Mouse (Mus musculus) MEL (cell line): ENCODE results near the gene Eomes. TPM values are rescaled to one million over a fixed set of nuclear protein-coding genes. Genes with fewer than 3 reads are reported as not detected.

Experiments
- DNase-seq: peaks from one replicate; pipeline ENCODE4 v3.0.0; 2011; ENCODE audit warnings: low read depth, low spot score
- H3K27ac ChIP-seq: 2 replicates; pipeline ENCODE4 v1.5.1; 2012; ENCODE audit warnings: low read depth, mild to moderate bottlenecking, control low read depth, low read length, moderate library complexity; ENCODE audit not compliant: control insufficient read depth
- H3K27me3 ChIP-seq, 2 experiments: fragments of 150-350 bp in 1 of 2; sonication (generic) in 1 of 2; 2 replicates each; pipeline ENCODE4 v1.6.1; 2012; ENCODE audit warnings: low read length in 2 of 2, mild to moderate bottlenecking in 2 of 2, improper control_type of control experiment in 1 of 2, moderate library complexity in 1 of 2; ENCODE audit not compliant: insufficient read depth in 2 of 2, control insufficient read depth in 1 of 2
- H3K36me3 ChIP-seq, 2 experiments: 2 replicates each; pipeline ENCODE4 v1.6.1; 2012 to 2014; ENCODE audit warnings: low read length in 2 of 2, improper control_type of control experiment in 1 of 2, inconsistent platforms in 1 of 2, mild to moderate bottlenecking in 1 of 2; ENCODE audit not compliant: insufficient read depth in 2 of 2, control insufficient read depth in 1 of 2
- H3K4me1 ChIP-seq, 2 experiments: fragments of 150-350 bp in 1 of 2; sonication (generic) in 1 of 2; 2 replicates each; pipeline ENCODE4 v1.6.1; 2012; ENCODE audit warnings: low read length in 2 of 2, improper control_type of control experiment in 1 of 2, mild to moderate bottlenecking in 1 of 2; ENCODE audit not compliant: insufficient read depth in 2 of 2, control insufficient read depth in 1 of 2
- H3K4me3 ChIP-seq, 2 experiments: fragments of 150-350 bp in 1 of 2; sonication (generic) in 1 of 2; 2 replicates each; pipeline ENCODE4 v1.5.1; 2012; ENCODE audit warnings: low read depth in 2 of 2, low read length in 2 of 2, mild to moderate bottlenecking in 2 of 2, moderate library complexity in 2 of 2, control low read depth in 1 of 2, improper control_type of control experiment in 1 of 2; ENCODE audit not compliant: control insufficient read depth in 1 of 2, insufficient read depth in 1 of 2
- H3K79me2 ChIP-seq: 2 replicates; pipeline ENCODE4 v1.6.1; 2012; ENCODE audit warnings: mild to moderate bottlenecking, low read length, moderate library complexity; ENCODE audit not compliant: control insufficient read depth, poor library complexity, insufficient read depth
- H3K9ac ChIP-seq: 2 replicates; pipeline ENCODE4 v1.6.1; 2012; ENCODE audit warnings: low read depth, mild to moderate bottlenecking, control low read depth, low read length, moderate library complexity; ENCODE audit not compliant: control insufficient read depth, poor library complexity, severe bottlenecking
- H3K9me3 ChIP-seq: fragments of 150-350 bp; sonication (generic); replicated peaks from 2 replicates; pipeline ENCODE4 v1.6.1; 2012; ENCODE audit warnings: mild to moderate bottlenecking, low read length, improper control_type of control experiment, moderate library complexity; ENCODE audit not compliant: insufficient read depth
- CHD2 ChIP-seq: IDR thresholded peaks from 2 replicates; pipeline ENCODE4 v1.6.1; 2011; ENCODE audit warnings: low read length, improper control_type of control experiment
- CTCF ChIP-seq, 3 experiments: IDR thresholded peaks in 2 of 3; conservative IDR thresholded peaks in 1 of 3; 2 replicates each; pipeline ENCODE4 v1.5.1; 2011 to 2012; ENCODE audit warnings: low read length in 3 of 3, low read depth in 2 of 3, mild to moderate bottlenecking in 2 of 3, improper control_type of control experiment in 1 of 3, inconsistent platforms in 1 of 3, mixed read lengths in 1 of 3, moderate library complexity in 1 of 3; ENCODE audit not compliant: control insufficient read depth in 1 of 3, insufficient read depth in 1 of 3, poor library complexity in 1 of 3, severe bottlenecking in 1 of 3
- E2F4 ChIP-seq: IDR thresholded peaks from 2 replicates; pipeline ENCODE4 v1.6.1; 2011; ENCODE audit warnings: low read depth, low read length, improper control_type of control experiment, borderline replicate concordance
- ELF1 ChIP-seq: IDR thresholded peaks from 2 replicates; pipeline ENCODE4 v1.6.1; 2014; ENCODE audit warnings: low read depth, mild to moderate bottlenecking, inconsistent platforms, low read length, improper control_type of control experiment, moderate library complexity
- ETS1 ChIP-seq: IDR thresholded peaks from 2 replicates; pipeline ENCODE4 v1.6.1; 2012; ENCODE audit warnings: low read depth, mild to moderate bottlenecking, inconsistent platforms, low read length, improper control_type of control experiment, moderate library complexity
- GABPA ChIP-seq: IDR thresholded peaks from 2 replicates; pipeline ENCODE4 v1.6.1; 2012; ENCODE audit warnings: low read depth, mild to moderate bottlenecking, inconsistent platforms, low read length, improper control_type of control experiment, moderate library complexity
- MAZ ChIP-seq: IDR thresholded peaks from 2 replicates; pipeline ENCODE4 v1.6.1; 2012; ENCODE audit warnings: low read depth, mild to moderate bottlenecking, inconsistent platforms, low read length, improper control_type of control experiment
- MXI1 ChIP-seq: IDR thresholded peaks from 2 replicates; pipeline ENCODE4 v1.6.1; 2011; ENCODE audit warnings: mild to moderate bottlenecking, low read depth, low read length, improper control_type of control experiment
- MYB ChIP-seq: IDR thresholded peaks from 2 replicates; pipeline ENCODE4 v1.6.1; 2011; ENCODE audit warnings: mild to moderate bottlenecking, low read depth, low read length, improper control_type of control experiment
- NELFE ChIP-seq: IDR thresholded peaks from 2 replicates; pipeline ENCODE4 v1.6.1; 2011; ENCODE audit warnings: low read depth, low read length, improper control_type of control experiment
- NRF1 ChIP-seq: IDR thresholded peaks from 2 replicates; pipeline ENCODE4 v1.6.1; 2014; ENCODE audit warnings: low read depth, mild to moderate bottlenecking, inconsistent platforms, low read length, improper control_type of control experiment, moderate library complexity; ENCODE audit not compliant: poor library complexity, insufficient read depth, severe bottlenecking
- POLR2A ChIP-seq, 2 experiments: IDR thresholded peaks; 2 replicates each; pipeline ENCODE4 v1.6.1; 2011 to 2012; ENCODE audit warnings: low read length in 2 of 2, mild to moderate bottlenecking in 2 of 2, control low read depth in 1 of 2, improper control_type of control experiment in 1 of 2, low read depth in 1 of 2, moderate library complexity in 1 of 2; ENCODE audit not compliant: control insufficient read depth in 1 of 2, insufficient read depth in 1 of 2, poor library complexity in 1 of 2
- POLR2AphosphoS2 ChIP-seq: IDR thresholded peaks from 2 replicates; pipeline ENCODE4 v1.6.1; 2011; ENCODE audit warnings: low read length, improper control_type of control experiment
- POLR2AphosphoS5 ChIP-seq: IDR thresholded peaks from 2 replicates; pipeline ENCODE4 v1.6.1; 2012; ENCODE audit warnings: low read depth, borderline replicate concordance, mild to moderate bottlenecking, inconsistent platforms, low read length, moderate library complexity, mixed read lengths
- RAD21 ChIP-seq: IDR thresholded peaks from 2 replicates; pipeline ENCODE4 v1.6.1; 2011; ENCODE audit warnings: mild to moderate bottlenecking, low read depth, low read length, improper control_type of control experiment
- RCOR1 ChIP-seq: IDR thresholded peaks from 2 replicates; pipeline ENCODE4 v1.6.1; 2012; ENCODE audit warnings: low read depth, mild to moderate bottlenecking, inconsistent platforms, low read length, improper control_type of control experiment
- SIN3A ChIP-seq: IDR thresholded peaks from 2 replicates; pipeline ENCODE4 v1.6.1; 2012; ENCODE audit warnings: low read length, improper control_type of control experiment, inconsistent platforms
- SMC3 ChIP-seq: IDR thresholded peaks from 2 replicates; pipeline ENCODE4 v1.6.1; 2011; ENCODE audit warnings: low read depth, low read length, improper control_type of control experiment
- TBP ChIP-seq: IDR thresholded peaks from 2 replicates; pipeline ENCODE4 v1.8.0; 2011; ENCODE audit warnings: low read depth, low read length, improper control_type of control experiment
- TCF12 ChIP-seq: IDR thresholded peaks from 2 replicates; pipeline ENCODE4 v1.6.1; 2014; ENCODE audit warnings: low read depth, mild to moderate bottlenecking, inconsistent platforms, low read length, improper control_type of control experiment, moderate library complexity
- USF2 ChIP-seq, 2 experiments: IDR thresholded peaks; 2 replicates each; pipeline ENCODE4 v1.6.1; 2011 to 2012; ENCODE audit warnings: improper control_type of control experiment in 2 of 2, low read length in 2 of 2, borderline replicate concordance in 1 of 2, inconsistent platforms in 1 of 2, low read depth in 1 of 2, mild to moderate bottlenecking in 1 of 2; ENCODE audit not compliant: insufficient read depth in 1 of 2
- ZMIZ1 ChIP-seq: IDR thresholded peaks from 2 replicates; pipeline ENCODE4 v1.6.1; 2012; ENCODE audit warnings: low read depth, mild to moderate bottlenecking, inconsistent platforms, low read length, improper control_type of control experiment, moderate library complexity
- ZNF384 ChIP-seq: IDR thresholded peaks from 2 replicates; pipeline ENCODE4 v1.6.1; 2012; ENCODE audit warnings: low read depth, mild to moderate bottlenecking, inconsistent platforms, low read length, improper control_type of control experiment
- polyA plus RNA-seq, 2 experiments: library from polyadenylated mRNA; stranded (reverse) in 1 of 2; unstranded in 1 of 2; fragments of >175 nt in 1 of 2; fragments of >200 nt in 1 of 2; gene quantifications; 2 replicates each; pipeline versions ENCODE4 v1.2.1 to v1.2.4; 2012; ENCODE audit warnings: low replicate concordance in 2 of 2, low read depth in 1 of 2; ENCODE audit not compliant: insufficient read length in 2 of 2, insufficient read depth in 1 of 2, missing spikeins in 1 of 2
- total RNA-seq: library from RNA; depleted of rRNA; stranded (reverse); fragments of 300-350 nt; gene quantifications from 2 replicates; pipeline ENCODE4 v1.2.3, GENCODE M21; 2012

Gene Eomes
- total and polyA plus RNA-seq, 3 experiments, result not detected

- Histone ChIP-seq H3K9ac (no peak overlapping the region), H3K27me3 (no peaks in the 10 kb centered on the region), H3K27ac (no peak overlapping the region), H3K4me1 (peaks cover 2 to 12% of the 10 kb centered on the region in 2 experiments), H3K79me2 (no peaks in the 10 kb centered on the region), H3K4me3 (no peak overlapping the region), H3K9me3 (no peaks in the 10 kb centered on the region), H3K36me3 (peaks cover 0 to 7% of the 10 kb centered on the region in 2 experiments; a peak in 2 of 4 replicates)
- DNase-seq, result no peak
- TF ChIP-seq TCF12, result no peak
- no peak for TF ChIP-seq USF2 (IDR thresholded peaks at IDR 0.05; ENCODE audit: borderline replicate concordance in 1 of 2, insufficient read depth in 1 of 2, low read depth in 1 of 2, low read length in 2 of 2)
- no peak for TF ChIP-seq ETS1
- no peak for TF ChIP-seq NRF1
- TF ChIP-seq POLR2AphosphoS2, result no peak
- no peak for TF ChIP-seq MXI1
- TF ChIP-seq RCOR1, result no peak
- TF ChIP-seq CTCF (IDR thresholded peaks at IDR 0.05 in 2 of 3, conservative IDR thresholded peaks at IDR 0.05 in 1 of 3; ENCODE audit: control insufficient read depth in 1 of 3, insufficient read depth in 1 of 3, low read depth in 2 of 3, low read length in 3 of 3, poor library complexity in 1 of 3, severe bottlenecking in 1 of 3), result no peak
- no peak for TF ChIP-seq GABPA
- no peak for TF ChIP-seq NELFE
- no peak for TF ChIP-seq SIN3A
- TF ChIP-seq CHD2, result no peak
- no peak for TF ChIP-seq E2F4
Measured at GRCm38 (mm10) chr9:118486361-118487095, 8.5 kb downstream of the Eomes start.

DNA sequence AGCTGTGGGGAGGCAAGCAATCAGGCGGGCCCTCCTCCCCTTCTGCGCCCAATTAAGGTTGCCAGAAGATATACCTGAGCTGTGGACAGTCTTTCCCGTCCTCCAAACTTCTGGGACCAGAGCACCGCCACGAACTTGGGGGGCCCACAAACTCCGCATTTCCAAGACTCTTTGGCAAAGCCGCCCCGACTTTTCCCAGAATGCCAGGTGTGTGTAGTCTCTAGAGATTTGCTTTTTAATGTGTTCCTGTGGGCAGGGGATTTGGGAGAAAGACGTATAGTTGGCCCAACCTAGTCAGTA, 9.0 kb downstream of the Eomes start:
- no peaks in the 10 kb centered on the region for H3K27me3 ChIP-seq
- no peaks in the 10 kb centered on the region for H3K9me3 ChIP-seq
- no peak overlapping the region for H3K9ac ChIP-seq
- no peak for DNase-seq
- no peak for TF ChIP-seq RCOR1
- no peak for TF ChIP-seq MXI1
- TF ChIP-seq ZMIZ1, result no peak
- no peak for TF ChIP-seq CTCF (IDR thresholded peaks at IDR 0.05 in 2 of 3, conservative IDR thresholded peaks at IDR 0.05 in 1 of 3; ENCODE audit: control insufficient read depth in 1 of 3, insufficient read depth in 1 of 3, low read depth in 2 of 3, low read length in 3 of 3, poor library complexity in 1 of 3, severe bottlenecking in 1 of 3)
- TF ChIP-seq MYB, result no peak
- no peak for TF ChIP-seq ETS1
- no peak for TF ChIP-seq POLR2A (IDR thresholded peaks at IDR 0.05; ENCODE audit: control insufficient read depth in 1 of 2, insufficient read depth in 1 of 2, low read depth in 1 of 2, low read length in 2 of 2, poor library complexity in 1 of 2)
- TF ChIP-seq CHD2, result no peak
- no peak for TF ChIP-seq GABPA
- no peak for TF ChIP-seq POLR2AphosphoS2
- TF ChIP-seq TBP, result no peak
- TF ChIP-seq ZNF384, result no peak
- no peak for TF ChIP-seq POLR2AphosphoS5
- TF ChIP-seq USF2 (IDR thresholded peaks at IDR 0.05; ENCODE audit: borderline replicate concordance in 1 of 2, insufficient read depth in 1 of 2, low read depth in 1 of 2, low read length in 2 of 2), result no peak
- TF ChIP-seq SMC3, result no peak
- no peak for TF ChIP-seq ELF1
- no peak for TF ChIP-seq MAZ
- no peak for TF ChIP-seq NRF1
- no peak for TF ChIP-seq RAD21
- TF ChIP-seq SIN3A, result no peak
- peaks cover 3 to 13% of the 10 kb centered on the region in 2 experiments for H3K4me1 ChIP-seq
- no peaks in the 10 kb centered on the region for H3K79me2 ChIP-seq
- peaks cover 0 to 7% of the 10 kb centered on the region in 2 experiments; a peak in 2 of 4 replicates for H3K36me3 ChIP-seq
- H3K27ac ChIP-seq, result no peak overlapping the region
- no peak overlapping the region for H3K4me3 ChIP-seq
